23 mouse cellular contexts compared by ENCODE assay signal in genomic region chr9:24888282-24888681, GRCm38 (mm10).
"Had no signal": no experiment of that assay in that cellular context is flagged by ENCODE, and none has a peak within 500 bp of the region (broad histone marks: within the 10 kb centered on the region; RNA-seq: fewer than 3 reads in every experiment).

No protein-coding gene starts in this region.

- H3K9ac ChIP-seq: limb, embryonic 13.5 days; liver, embryonic 12.5 days; liver, embryonic 15.5 days; lung, embryonic 15.5 days; midbrain, embryonic 13.5 days; neural tube, embryonic 13.5 days had no signal

- H3K4me2 ChIP-seq: limb, embryonic 13.5 days; liver, embryonic 12.5 days; liver, embryonic 15.5 days; lung, embryonic 15.5 days; midbrain, embryonic 13.5 days; neural tube, embryonic 13.5 days had no signal

- H3K4me3 ChIP-seq: limb, embryonic 10.5 days; limb, embryonic 13.5 days; liver, embryonic 12.5 days; liver, embryonic 15.5 days; lung, embryonic 15.5 days; megakaryocyte, embryonic 14.5 days; midbrain, embryonic 10.5 days; midbrain, embryonic 13.5 days; myocyte; neural tube, embryonic 13.5 days had no signal

- H3K27me3 ChIP-seq: limb, embryonic 13.5 days; liver, embryonic 12.5 days; liver, embryonic 15.5 days; lung, embryonic 15.5 days; megakaryocyte, embryonic 14.5 days; midbrain, embryonic 13.5 days; neural tube, embryonic 13.5 days had no signal

- H3K9me3 ChIP-seq: limb, embryonic 10.5 days; limb, embryonic 13.5 days; liver, embryonic 12.5 days; liver, embryonic 15.5 days; lung, embryonic 15.5 days; midbrain, embryonic 10.5 days; midbrain, embryonic 13.5 days; neural tube, embryonic 13.5 days had no signal

- H3K27ac ChIP-seq: limb, embryonic 10.5 days; limb, embryonic 13.5 days; liver, embryonic 12.5 days; liver, embryonic 15.5 days; lung, embryonic 15.5 days; midbrain, embryonic 10.5 days; midbrain, embryonic 13.5 days; neural tube, embryonic 13.5 days; stomach, postnatal 0 days had no signal

- DNase-seq: kidney, postnatal 14 days; kidney, postnatal 4 days; liver; lung, adult 18-20 months; lung, postnatal 10 days; lung, postnatal 36 days; retina, postnatal 1 day; right cerebral cortex, postnatal 25 days; thymus, adult 2 months; thymus, postnatal 14 days; thymus, postnatal 4 days had no signal

- H3K36me3 ChIP-seq: limb, embryonic 10.5 days; limb, embryonic 13.5 days; liver, embryonic 12.5 days; liver, embryonic 15.5 days; lung, embryonic 15.5 days; midbrain, embryonic 10.5 days; midbrain, embryonic 13.5 days; neural tube, embryonic 13.5 days had no signal

- ATAC-seq: liver, embryonic 12.5 days; midbrain, embryonic 13.5 days; midbrain, embryonic 16.5 days had no signal

- H3K4me1 ChIP-seq: limb, embryonic 10.5 days; limb, embryonic 13.5 days; liver, embryonic 12.5 days; liver, embryonic 15.5 days; lung, embryonic 15.5 days; megakaryocyte, embryonic 14.5 days; midbrain, embryonic 10.5 days; neural tube, embryonic 13.5 days had no signal
